Mouse (Mus musculus) spleen, adult 2 months (tissue): ENCODE results near the gene Fkbp15. TPM values are rescaled to one million over a fixed set of nuclear protein-coding genes. Genes with fewer than 3 reads are reported as not detected.

Experiments
- DNase-seq, 2 experiments: peaks; one replicate each; pipeline versions ENCODE4 v3.0.0 to v3.0.0-alpha.2; 2012 to 2021; ENCODE audit warnings: low spot score in 2 of 2, low read depth in 1 of 2
- H3K27ac ChIP-seq: fragments of 200-500 bp; 2 replicates; pipeline ENCODE4 v1.5.1; 2012; ENCODE audit warnings: low read length, inconsistent platforms; ENCODE audit not compliant: insufficient read depth
- H3K27me3 ChIP-seq: fragments of 200-500 bp; 2 replicates; pipeline ENCODE4 v1.6.1; 2012; ENCODE audit warnings: mild to moderate bottlenecking, moderate library complexity, low read length, inconsistent platforms; ENCODE audit not compliant: control insufficient read depth, insufficient read depth
- H3K36me3 ChIP-seq: fragments of 200-500 bp; 2 replicates; pipeline ENCODE4 v1.6.1; 2012; ENCODE audit warnings: mild to moderate bottlenecking, low read length, inconsistent platforms; ENCODE audit not compliant: control insufficient read depth, insufficient read depth
- H3K4me1 ChIP-seq: fragments of 200-500 bp; 2 replicates; pipeline ENCODE4 v1.6.1; 2011; ENCODE audit warnings: inconsistent platforms; ENCODE audit not compliant: control insufficient read depth, insufficient read depth, insufficient read length
- H3K4me3 ChIP-seq: fragments of 200-500 bp; 2 replicates; pipeline ENCODE4 v1.5.1; 2011; ENCODE audit warnings: mild to moderate bottlenecking, inconsistent platforms; ENCODE audit not compliant: insufficient read depth, insufficient read length; ENCODE audit errors: extremely low read depth
- CTCF ChIP-seq: fragments of 200-500 bp; IDR thresholded peaks from 2 replicates; pipeline ENCODE4 v1.5.1; 2011; ENCODE audit warnings: mild to moderate bottlenecking, inconsistent platforms; ENCODE audit not compliant: insufficient read depth, insufficient read length, insufficient replicate concordance; ENCODE audit errors: extremely low read depth
- POLR2A ChIP-seq: fragments of 200-500 bp; IDR thresholded peaks from 2 replicates; pipeline ENCODE4 v1.6.1; 2011; ENCODE audit warnings: low read depth, low read length, inconsistent platforms
- WGBS: fragments of 180-500 bp; shearing (Covaris S2); methylation state at CpG from one replicate; pipeline ENCODE4 v1.1.7; 2018; 5-methylcytosine and 5-hydroxymethylcytosine counted together
- polyA plus RNA-seq: library from polyadenylated mRNA; depleted of rRNA; stranded (reverse); fragments of >200 nt; gene quantifications from 2 replicates; pipeline ENCODE4 v1.2.3, GENCODE M21; 2012

Gene Fkbp15
- polyA plus RNA-seq, 1 experiment = 32.2 TPM

DNA sequence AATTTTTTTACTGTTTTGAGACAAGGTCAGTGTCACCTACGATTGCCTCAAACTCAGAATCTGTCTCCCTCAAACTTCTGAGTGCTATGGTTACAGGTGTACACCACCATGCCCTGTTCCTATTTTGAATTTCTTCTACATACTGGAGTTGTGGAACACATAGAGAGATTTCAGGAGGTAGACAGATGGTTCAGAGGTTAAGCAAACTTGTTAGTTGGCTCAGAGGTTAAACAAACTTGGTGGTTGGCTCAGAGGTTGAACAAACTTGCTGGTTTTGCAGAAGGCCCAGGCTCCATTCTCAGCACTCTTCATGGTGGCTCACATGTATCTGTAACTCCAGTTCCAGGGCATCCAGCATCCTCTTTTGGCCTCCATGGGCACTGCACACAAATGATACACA is 23.8 kb upstream of the Fkbp15 start:
- H3K4me3 ChIP-seq = no peak overlapping the region
- DNase-seq = no peak
- H3K36me3 ChIP-seq = peaks cover 4% of the 10 kb centered on the region; the same call in 1 of the 2 replicates
- no peak overlapping the region for H3K27ac ChIP-seq
- H3K27me3 ChIP-seq = no peaks in the 10 kb centered on the region
- TF ChIP-seq POLR2A = no peak
- no peak for TF ChIP-seq CTCF
- H3K4me1 ChIP-seq = no peaks in the 10 kb centered on the region
- WGBS = 91% methylated on average over 1 of the region's 1 CpGs

DNA sequence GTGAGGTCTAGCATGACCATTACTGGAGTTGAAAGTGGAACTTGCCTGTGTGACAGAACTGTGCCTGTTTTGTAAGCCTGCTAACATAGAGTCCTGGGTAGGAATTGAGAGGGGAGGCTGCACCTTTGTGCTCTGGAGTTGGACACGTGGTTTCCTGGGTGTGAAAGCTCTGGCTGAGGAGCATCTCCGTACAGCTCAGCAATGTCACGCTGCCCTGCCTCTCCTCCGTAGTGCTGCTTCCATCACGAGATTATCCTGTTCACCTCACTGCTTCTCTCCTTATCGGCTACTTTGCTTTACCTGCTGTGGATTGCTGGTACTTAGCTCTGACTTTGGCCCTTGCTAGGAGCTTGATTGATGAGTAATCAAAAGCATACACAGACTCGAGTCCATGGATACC is 23.4 kb upstream of the Fkbp15 start:
- Histone ChIP-seq H3K4me3 (no peak overlapping the region), H3K27ac (no peak overlapping the region), H3K27me3 (no peaks in the 10 kb centered on the region), H3K4me1 (no peaks in the 10 kb centered on the region), H3K36me3 (peaks cover 4% of the 10 kb centered on the region; the same call in 1 of the 2 replicates)
- no peak for DNase-seq
- WGBS = 93% methylated on average over 7 of the region's 7 CpGs
- TF ChIP-seq CTCF (no peak), POLR2A (no peak)

DNA sequence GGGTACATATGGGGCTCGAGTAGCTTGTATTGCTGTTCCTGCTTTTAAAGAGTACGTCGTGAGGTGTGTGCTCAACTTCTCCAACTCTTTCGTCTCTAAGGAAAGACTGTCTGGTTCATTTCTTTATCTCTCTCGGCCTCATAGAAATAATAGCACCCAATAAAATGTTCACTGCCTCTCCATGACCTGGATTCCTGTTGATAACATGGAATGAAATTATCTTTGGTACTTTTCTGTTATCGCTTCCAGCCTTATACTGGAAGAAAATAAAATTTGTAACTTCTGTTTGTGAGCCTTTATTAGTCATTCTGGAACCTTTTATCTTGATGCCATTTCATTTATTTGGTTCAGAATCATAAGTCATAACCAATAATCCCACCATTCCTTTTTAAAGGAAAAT is 22.9 kb upstream of the Fkbp15 start:
- no peaks in the 10 kb centered on the region for H3K27me3 ChIP-seq
- no peaks in the 10 kb centered on the region for H3K4me1 ChIP-seq
- no peak overlapping the region for H3K27ac ChIP-seq
- peaks cover 3% of the 10 kb centered on the region; the same call in 1 of the 2 replicates for H3K36me3 ChIP-seq
- no peak for TF ChIP-seq POLR2A
- 87% methylated on average over 6 of the region's 6 CpGs for WGBS
- DNase-seq = no peak
- no peak overlapping the region for H3K4me3 ChIP-seq

DNA sequence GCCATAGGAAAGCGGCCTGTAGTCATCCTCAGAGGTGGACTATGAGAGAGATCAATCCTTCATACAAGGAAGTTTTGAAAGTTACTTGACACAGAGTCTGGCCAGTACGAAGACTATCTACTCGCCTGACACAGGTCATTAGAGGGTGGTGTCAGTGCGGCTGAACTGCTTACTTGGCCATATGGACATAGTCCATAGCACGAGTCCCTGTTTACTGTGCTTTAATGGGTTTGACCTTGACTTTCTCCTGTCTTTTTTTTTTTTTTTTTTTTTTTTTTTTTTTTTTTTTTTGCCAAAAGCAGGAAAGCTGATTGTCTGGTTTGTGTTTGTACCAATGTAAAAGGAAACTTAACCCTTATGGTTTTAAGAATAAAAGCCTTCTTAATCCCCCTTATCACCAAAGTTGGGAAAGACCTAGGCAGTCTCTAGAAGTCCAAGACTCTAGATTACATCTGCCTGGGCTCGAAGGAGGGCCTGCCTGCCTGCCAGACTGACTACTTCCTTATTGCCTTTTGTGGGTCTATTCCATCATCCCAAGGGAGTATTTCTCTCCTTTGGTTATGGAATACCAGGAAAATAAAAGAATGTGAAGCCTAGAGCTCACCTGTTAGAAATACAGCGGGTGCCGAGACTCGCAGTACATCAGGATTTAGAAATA is 19.5 kb upstream of the Fkbp15 start:
- H3K4me3 ChIP-seq = no peak overlapping the region
- H3K27ac ChIP-seq = no peak overlapping the region
- H3K4me1 ChIP-seq = no peaks in the 10 kb centered on the region
- H3K36me3 ChIP-seq = no peaks in the 10 kb centered on the region
- H3K27me3 ChIP-seq = no peaks in the 10 kb centered on the region
- TF ChIP-seq POLR2A = no peak
- no peak for TF ChIP-seq CTCF
- no peak for DNase-seq
- WGBS = 85% methylated on average over 9 of the region's 9 CpGs

DNA sequence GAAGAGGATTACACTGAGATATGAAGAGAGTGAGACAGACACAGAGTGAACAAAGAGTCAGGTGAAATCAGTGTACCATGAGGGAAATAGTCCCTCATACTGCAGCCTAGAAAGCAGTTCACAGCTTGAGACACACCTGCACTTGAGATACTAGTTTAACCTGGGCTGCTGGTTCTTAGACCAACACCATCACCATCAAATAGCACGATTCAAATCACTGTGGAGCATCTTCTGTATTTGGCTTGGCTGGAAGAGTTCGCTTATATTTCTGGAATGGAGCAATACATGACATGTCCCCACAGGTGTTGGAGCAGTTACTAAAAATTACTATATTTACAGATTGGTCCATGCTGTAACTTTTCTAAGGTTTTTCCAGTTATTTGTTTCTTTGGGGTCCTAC is 15.8 kb upstream of the Fkbp15 start:
- 91% methylated on average over 2 of the region's 2 CpGs for WGBS
- no peaks in the 10 kb centered on the region for H3K36me3 ChIP-seq
- H3K27ac ChIP-seq = no peak overlapping the region
- H3K4me3 ChIP-seq = no peak overlapping the region
- no peaks in the 10 kb centered on the region for H3K27me3 ChIP-seq
- no peaks in the 10 kb centered on the region for H3K4me1 ChIP-seq
- TF ChIP-seq CTCF = no peak
- no peak for TF ChIP-seq POLR2A
- DNase-seq = no peak

DNA sequence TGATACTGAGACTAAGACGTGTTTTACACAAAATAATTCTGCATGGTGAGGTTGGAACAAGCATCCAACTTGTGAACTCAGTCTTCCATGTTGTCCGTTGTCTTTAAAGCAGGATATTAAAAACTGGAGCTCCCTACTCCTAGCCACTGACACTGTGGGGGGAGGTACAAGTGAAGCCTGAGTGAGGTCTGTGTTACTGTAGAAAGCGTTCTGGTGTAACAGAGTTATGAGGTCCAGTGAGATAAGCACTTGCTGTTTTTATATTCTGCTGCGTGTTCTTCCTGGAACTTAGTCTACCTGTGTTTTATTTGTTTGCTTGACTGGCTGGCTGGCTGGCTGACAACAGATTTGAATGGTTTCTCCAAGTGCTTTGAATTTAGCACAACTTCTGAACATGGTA is 14.0 kb upstream of the Fkbp15 start:
- no peak for DNase-seq
- no peaks in the 10 kb centered on the region for H3K4me1 ChIP-seq
- H3K27ac ChIP-seq = no peak overlapping the region
- TF ChIP-seq POLR2A (no peak), CTCF (no peak)
- H3K4me3 ChIP-seq = no peak overlapping the region
- no peaks in the 10 kb centered on the region for H3K27me3 ChIP-seq
- no peaks in the 10 kb centered on the region for H3K36me3 ChIP-seq
- 89% methylated on average over 4 of the region's 4 CpGs for WGBS

DNA sequence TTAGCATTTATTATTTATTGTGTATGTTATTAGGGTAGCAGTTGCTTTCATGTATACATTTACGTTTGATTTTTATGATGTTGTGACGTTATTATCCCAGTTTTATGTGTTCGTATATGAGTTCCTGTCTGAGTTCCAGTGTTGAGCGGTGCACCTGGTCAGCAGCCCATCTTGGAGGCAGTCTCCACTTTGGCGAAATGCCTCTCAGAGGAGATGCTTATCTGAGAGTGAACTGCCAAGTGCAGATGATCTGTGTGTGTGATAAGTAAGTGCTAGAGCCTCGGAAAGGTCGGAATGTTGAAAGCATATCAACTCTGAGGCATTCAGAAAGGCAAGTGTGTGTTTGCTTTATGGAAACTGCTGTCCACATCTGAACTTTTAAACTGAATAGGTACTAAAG is 13.3 kb upstream of the Fkbp15 start:
- DNase-seq = no peak
- Histone ChIP-seq H3K27me3 (no peaks in the 10 kb centered on the region), H3K36me3 (no peaks in the 10 kb centered on the region), H3K4me3 (no peak overlapping the region), H3K4me1 (no peaks in the 10 kb centered on the region), H3K27ac (no peak overlapping the region)
- no peak for TF ChIP-seq CTCF
- TF ChIP-seq POLR2A = no peak
- 85% methylated on average over 7 of the region's 7 CpGs for WGBS
